Mouse (Mus musculus) embryonic fibroblast, embryonic 13.5 days (primary cell): ENCODE measurements around the gene Plaur.

Experiments
- CTCF ChIP-seq: IDR thresholded peaks from 2 replicates; pipeline ENCODE4 v1.5.1; 2011; ENCODE audit warnings: mild to moderate bottlenecking, control low read depth, low read length, moderate library complexity, borderline replicate concordance; ENCODE audit not compliant: insufficient read depth
- POLR2A ChIP-seq: IDR thresholded peaks from 2 replicates; pipeline ENCODE4 v1.6.1; 2011; ENCODE audit warnings: low read depth, mild to moderate bottlenecking, control low read depth, low read length, moderate library complexity

GRCm38 (mm10) chr7:24478911-24479310 is 16.6 kb downstream of the Plaur start:
- TF ChIP-seq POLR2A (no peak), CTCF (no peak)
